30 mouse cellular contexts compared by ENCODE assay signal in the genomic region with DNA sequence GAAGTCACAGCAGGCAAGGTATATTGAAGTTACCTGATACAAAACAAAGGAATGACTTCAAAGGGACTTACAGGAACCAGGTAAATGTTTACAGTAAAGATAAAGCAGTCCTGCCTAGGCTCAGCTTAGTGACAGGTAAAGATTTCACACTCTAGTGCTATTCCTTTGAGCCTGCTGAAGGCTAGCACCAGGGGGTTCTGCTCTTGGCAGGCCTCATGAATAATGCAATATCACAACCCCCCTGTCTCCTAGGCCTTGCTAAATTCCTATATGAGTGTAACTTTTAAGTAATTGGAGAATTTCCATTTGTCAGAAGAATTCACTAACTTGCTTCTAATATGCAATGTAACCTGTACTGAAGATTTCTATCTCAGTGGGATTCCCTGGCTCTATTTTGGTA. TPM values are rescaled to one million over a fixed set of nuclear protein-coding genes. Genes with fewer than 3 reads are reported as not detected.
"Had no signal": no experiment of that assay in that cellular context is flagged by ENCODE, and none has a peak within 500 bp of the region (broad histone marks: within the 10 kb centered on the region; RNA-seq: fewer than 3 reads in every experiment).

No protein-coding gene starts in this region.

RNA-seq across cellular contexts. Expression of gene Gm6880, which starts 36.3 kb away (rescaled TPM):
- polyA plus RNA-seq: limb, embryonic 10.5 days; liver, adult 2 months; liver, embryonic 11.5 days; liver, embryonic 12.5 days; liver, embryonic 13.5 days; liver, embryonic 14.5 days; liver, embryonic 15.5 days; liver, embryonic 16.5 days; liver, postnatal 0 days; lung, adult 2 months; lung, embryonic 14.5 days; lung, embryonic 15.5 days; lung, embryonic 16.5 days; lung, postnatal 0 days; macrophage; midbrain, embryonic 10.5 days; midbrain, embryonic 12.5 days; midbrain, embryonic 15.5 days; midbrain, embryonic 16.5 days; midbrain, postnatal 0 days; myocyte; neural tube, embryonic 11.5 days; neural tube, embryonic 12.5 days had no signal

RNA-seq across cellular contexts. Expression of gene Olfr1326-ps1, which starts 57.2 kb away (rescaled TPM):
- polyA plus RNA-seq: limb, embryonic 10.5 days; limb, embryonic 11.5 days; limb, embryonic 12.5 days; limb, embryonic 13.5 days; limb, embryonic 14.5 days; limb, embryonic 15.5 days; liver, adult 2 months; liver, embryonic 11.5 days; liver, embryonic 12.5 days; liver, embryonic 13.5 days; liver, embryonic 14.5 days; liver, embryonic 15.5 days; liver, embryonic 16.5 days; liver, postnatal 0 days; lung, adult 2 months; lung, embryonic 14.5 days; lung, embryonic 15.5 days; lung, embryonic 16.5 days; lung, postnatal 0 days; macrophage; midbrain, embryonic 10.5 days; midbrain, embryonic 12.5 days; midbrain, embryonic 13.5 days; midbrain, embryonic 14.5 days; midbrain, embryonic 15.5 days; midbrain, embryonic 16.5 days; midbrain, postnatal 0 days; myocyte; neural tube, embryonic 11.5 days; neural tube, embryonic 12.5 days had no signal
